Mouse (Mus musculus) induced T-regulatory cell, adult 2 months (primary cell): Measurements from ENCODE around the gene Stip1.

Experiments used
- DNase-seq: peaks from one replicate; pipeline ENCODE4 v3.0.0-alpha.2; 2012; ENCODE audit warnings: low read depth

Gene Stip1

GRCm38 (mm10) chr19:6985300-6985699 lies 54.5 kb downstream of the Stip1 start:
- DNase-seq, result no peak

GRCm38 (mm10) chr19:6983621-6984020 lies 56.1 kb downstream of the Stip1 start:
- no peak for DNase-seq

- no peak for DNase-seq
These were observed 58.3 kb downstream of the Stip1 start for GRCm38 (mm10) chr19:6981465-6981864.

GRCm38 (mm10) chr19:6980381-6981093 lies 59.2 kb downstream of the Stip1 start, which contains the start of gene Fkbp2:
Fkbp2 (minus strand) TSS chr19:6980501.
- DNase-seq, result peak; percentile 100

- DNase-seq, result peak; percentile 100
These were observed 60.0 kb downstream of the Stip1 start for GRCm38 (mm10) chr19:6979486-6980380.

GRCm38 (mm10) chr19:6979001-6979479 lies 60.7 kb downstream of the Stip1 start:
- DNase-seq, result peak; percentile 68

DNA sequence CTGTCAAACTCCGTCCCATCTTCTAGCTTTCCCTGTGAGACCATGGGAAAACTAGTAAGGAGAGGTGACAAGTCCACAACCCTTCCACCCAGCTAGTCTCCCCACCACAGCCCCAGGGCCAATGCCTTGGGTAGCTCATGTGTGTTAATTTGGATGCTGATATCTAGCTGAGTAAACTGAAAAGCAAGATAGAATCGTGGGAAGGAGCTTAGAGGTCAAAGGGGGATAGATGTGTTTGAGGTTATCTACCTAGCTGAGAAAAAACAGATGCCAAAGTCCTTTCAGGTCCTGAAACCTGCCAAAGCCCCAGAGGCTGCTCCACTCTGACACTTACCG lies 61.2 kb downstream of the Stip1 start:
- DNase-seq, result no peak

DNA sequence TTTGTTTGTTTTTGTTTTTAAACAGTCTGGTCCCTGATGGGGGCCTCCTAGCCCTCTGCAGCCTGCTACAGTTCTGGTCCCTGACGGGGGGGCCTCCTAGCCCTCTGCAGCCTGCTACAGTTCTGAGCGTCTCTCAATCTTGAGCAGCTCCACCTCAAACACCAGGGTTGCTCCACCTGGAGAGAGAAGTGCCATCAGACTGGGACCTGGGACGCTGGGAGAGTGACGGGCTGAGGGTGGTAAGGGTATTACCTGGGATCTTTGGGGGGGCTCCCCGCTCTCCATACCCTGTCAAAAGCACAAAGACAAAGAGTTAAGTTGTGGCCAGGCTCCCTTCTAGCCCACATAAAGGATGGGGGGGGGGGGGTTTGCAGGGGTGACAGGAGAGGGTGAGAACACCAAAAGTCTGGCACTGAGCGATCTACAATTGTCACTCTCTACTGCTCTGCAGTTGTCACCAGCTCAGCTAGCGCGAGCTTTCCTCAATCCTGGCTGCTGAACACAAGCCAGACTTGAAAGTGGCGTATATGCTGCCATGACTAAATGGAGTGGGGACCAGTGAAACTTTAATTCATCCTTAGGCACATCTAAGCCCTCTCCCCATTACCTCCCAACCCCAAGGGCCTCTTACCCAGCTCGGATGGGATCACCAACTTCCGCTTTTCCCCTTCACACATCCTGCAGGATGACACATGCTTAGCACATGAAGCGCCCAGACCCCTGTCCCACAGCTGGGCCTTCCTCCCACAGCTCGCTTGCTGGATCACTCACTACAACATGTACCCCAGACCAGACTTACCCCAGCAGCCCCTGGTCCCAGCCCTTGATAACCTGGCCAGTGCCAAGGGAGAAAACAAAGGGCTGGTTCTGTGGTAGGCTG lies 61.8 kb downstream of the Stip1 start:
- peak; percentile 15 for DNase-seq

GRCm38 (mm10) chr19:6975537-6976521 lies 63.9 kb downstream of the Stip1 start, which contains the start of gene Plcb3:
Plcb3 (minus strand) TSS chr19:6976470.
- DNase-seq, result peak; percentile 74

DNA sequence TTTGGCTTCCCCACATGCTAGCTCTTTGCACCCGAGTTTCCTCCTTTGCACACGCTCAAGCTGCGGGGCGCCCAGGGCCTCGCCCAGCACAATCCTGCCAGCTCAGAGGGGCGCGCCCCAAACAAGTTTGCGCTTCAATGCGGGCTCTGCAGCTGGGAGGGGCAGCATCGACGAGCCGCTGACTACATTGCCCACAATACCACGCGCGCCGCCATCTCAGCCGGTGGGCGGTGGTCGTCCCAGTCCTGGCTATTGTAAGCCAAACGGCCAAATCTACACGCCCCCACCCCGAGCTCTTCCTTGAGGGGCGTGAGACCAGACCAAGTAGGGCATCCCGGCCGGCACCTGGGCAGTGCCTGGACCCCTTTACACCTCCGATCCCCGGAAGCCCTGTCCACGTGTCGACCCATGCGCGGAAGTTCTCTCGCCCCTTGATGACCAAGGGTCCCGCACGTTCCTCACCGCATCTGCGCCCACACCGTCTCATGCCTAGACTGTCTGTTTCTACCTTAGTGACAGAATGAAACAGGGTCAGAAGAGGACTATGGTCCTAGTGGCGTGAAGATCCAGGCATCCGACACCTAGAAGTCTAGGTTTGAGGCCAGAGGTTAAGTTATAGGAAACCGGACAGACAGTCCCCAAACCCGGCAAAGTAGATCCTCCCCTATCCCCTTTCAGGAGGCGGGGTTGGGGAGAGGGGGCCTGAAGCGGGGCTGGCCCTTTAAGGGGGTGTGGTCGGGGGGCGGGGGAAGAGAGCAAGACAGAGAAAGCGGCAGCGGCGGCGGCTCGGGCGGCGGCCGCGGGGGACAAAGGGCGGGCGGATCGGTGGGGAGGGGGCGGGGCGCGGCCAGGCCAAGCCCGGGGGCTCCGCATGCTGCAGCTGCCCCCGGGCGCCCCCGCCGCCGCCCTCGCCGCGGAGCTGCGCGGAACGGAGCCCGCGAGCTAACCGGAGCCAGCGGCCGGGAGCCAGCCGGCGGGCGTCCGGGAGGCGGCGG lies 65.3 kb downstream of the Stip1 start, which contains the start of gene Ppp1r14b:
TSS of gene Ppp1r14b (plus strand) at position 758 of the 995 bp plus-strand sequence.
- peak; percentile 88 for DNase-seq

DNA sequence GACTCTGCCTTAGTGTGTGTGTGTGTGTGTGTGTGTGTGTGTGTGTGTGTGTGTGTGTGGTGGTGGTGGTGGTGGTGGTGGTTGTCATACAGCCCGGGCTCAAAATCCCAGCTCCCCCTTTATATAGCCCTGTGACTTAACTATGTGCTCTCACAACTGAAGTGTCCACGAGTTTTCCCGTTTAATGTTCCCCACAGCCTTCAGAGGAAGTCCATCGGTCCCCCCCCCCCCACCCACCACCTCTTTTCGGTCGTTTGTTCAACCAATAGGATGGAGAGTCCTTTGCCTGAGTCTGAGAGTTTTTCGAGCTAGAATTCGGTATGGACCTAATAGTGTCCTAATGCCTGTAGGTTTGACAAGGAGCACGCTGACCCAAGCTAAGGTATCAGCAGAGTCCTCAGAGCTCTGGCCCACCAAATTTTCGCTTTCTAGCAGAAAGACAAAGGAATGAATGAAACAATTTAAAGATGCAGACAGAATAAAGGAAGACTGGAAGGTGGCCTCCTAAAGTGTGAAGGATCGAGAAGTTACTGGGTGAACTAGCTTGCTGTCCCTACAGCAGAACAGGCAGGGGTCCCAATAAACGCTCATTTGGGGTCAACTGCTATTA lies 66.1 kb downstream of the Stip1 start:
- no peak for DNase-seq

GRCm38 (mm10) chr19:6972247-6972917 lies 67.4 kb downstream of the Stip1 start:
- DNase-seq, result no peak

GRCm38 (mm10) chr19:6971644-6972043 lies 68.1 kb downstream of the Stip1 start:
- DNase-seq, result no peak
